Mouse (Mus musculus) lung, embryonic 14.5 days (tissue): ENCODE measurements around the gene Gsk3a. TPM values are rescaled to one million over a fixed set of nuclear protein-coding genes. Genes with fewer than 3 reads are reported as not detected.

ENCODE experiments used
- ATAC-seq: fragments of 200-750 bp; cut with Nextera tagmentation; 2 replicates; pipeline ENCODE4 v1.8.0; 2017; ENCODE audit warnings: mild to moderate bottlenecking, moderate TSS enrichment, moderate library complexity; ENCODE audit not compliant: insufficient read depth
- DNase-seq: peaks from one replicate; pipeline ENCODE4 v3.0.0-alpha.2; 2015
- H3K27ac ChIP-seq: fragments of 300-500 bp; sonication (generic); 2 replicates; pipeline ENCODE4 v1.5.1; 2014; ENCODE audit warnings: low read depth, mild to moderate bottlenecking, moderate library complexity
- H3K27me3 ChIP-seq: fragments of 300-500 bp; sonication (generic); 2 replicates; pipeline ENCODE4 v1.6.1; 2014; ENCODE audit warnings: low read length, control low read depth; ENCODE audit not compliant: insufficient read depth
- H3K36me3 ChIP-seq: fragments of 300-500 bp; sonication (generic); 2 replicates; pipeline ENCODE4 v1.6.1; 2014; ENCODE audit warnings: control low read depth; ENCODE audit not compliant: insufficient read depth
- H3K4me1 ChIP-seq: fragments of 300-500 bp; sonication (generic); 2 replicates; pipeline ENCODE4 v1.6.1; 2014; ENCODE audit warnings: antibody characterized with exemption, control low read depth; ENCODE audit not compliant: insufficient read depth
- H3K4me2 ChIP-seq: fragments of 300-500 bp; sonication (generic); 2 replicates; pipeline ENCODE4 v1.6.1; 2014; ENCODE audit warnings: mild to moderate bottlenecking
- H3K4me3 ChIP-seq: fragments of 300-500 bp; sonication (generic); 2 replicates; pipeline ENCODE4 v1.5.1; 2014; ENCODE audit warnings: low read depth, low read length
- H3K9ac ChIP-seq: fragments of 300-500 bp; sonication (generic); 2 replicates; pipeline ENCODE4 v1.6.1; 2014
- H3K9me3 ChIP-seq: fragments of 300-500 bp; sonication (generic); 2 replicates; pipeline ENCODE4 v1.6.1; 2016; ENCODE audit warnings: low read depth, low read length, control low read depth
- CTCF ChIP-seq: IDR thresholded peaks from 2 replicates; pipeline ENCODE4 v1.5.1; 2016; ENCODE audit warnings: antibody characterized with exemption, low read depth
- WGBS: fragments of 180-500 bp; shearing (Covaris S2); extraction: QIAGEN DNeasy Blood & Tissue Kit; methylation state at CpG from one replicate; pipeline ENCODE4 v1.1.7; 2014; 5-methylcytosine and 5-hydroxymethylcytosine counted together
- polyA plus RNA-seq: library from polyadenylated mRNA; unstranded; fragments of >200 nt; fragmentation: Nextera tagmentation; extraction: Ambion mirVana; gene quantifications from 2 replicates; pipeline ENCODE4 v1.2.1, GENCODE M21; 2014

The Gsk3a gene
- polyA plus RNA-seq, 1 experiment from 2014 or later, result 14.9 TPM

DNA sequence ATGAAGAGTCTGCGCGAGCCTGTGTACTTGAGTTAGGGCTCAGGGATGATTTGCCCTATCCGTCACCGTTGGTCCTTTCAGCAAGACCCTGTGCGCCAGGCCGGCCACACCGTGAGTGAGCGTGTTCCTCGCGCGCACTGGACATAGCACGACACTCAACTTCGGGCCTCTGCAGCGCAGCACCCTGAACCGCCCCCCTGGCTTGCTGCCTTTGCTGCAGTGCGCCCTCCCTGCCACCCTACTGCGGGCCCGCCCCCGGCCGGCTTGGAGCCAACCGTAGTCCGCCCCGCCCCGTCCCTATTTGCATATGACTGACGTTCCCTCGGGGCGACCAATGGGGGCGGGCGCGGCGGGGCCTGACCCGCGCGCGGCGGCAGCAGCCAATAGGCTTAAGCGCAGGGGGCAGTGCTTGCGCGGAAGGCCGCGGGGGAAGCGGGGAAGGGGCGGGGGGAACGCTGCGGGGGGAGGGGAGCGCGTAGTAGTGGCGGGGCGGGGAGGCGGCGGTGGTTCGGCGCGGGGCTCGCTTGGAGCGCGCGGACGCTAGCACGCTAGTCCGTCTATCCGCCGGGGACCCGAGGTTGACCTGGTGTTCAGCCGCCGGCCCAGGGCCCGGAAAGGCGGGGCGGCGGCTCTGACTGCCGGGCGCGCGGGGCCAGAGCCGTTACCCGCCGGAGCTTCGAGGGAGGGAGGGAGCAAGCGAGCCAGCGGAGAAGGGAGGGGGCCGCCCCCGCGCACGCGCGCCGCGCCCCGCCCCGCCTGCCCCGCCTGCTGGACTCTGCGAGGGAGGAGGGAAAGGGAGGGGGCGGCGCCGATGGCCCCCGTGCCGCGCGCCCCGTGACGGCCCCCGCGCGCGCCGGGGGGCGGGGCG lies 44.3 kb upstream of the Gsk3a start:
- peaks cover 27% of the 10 kb centered on the region for H3K4me1 ChIP-seq
- H3K4me3 ChIP-seq, result peak overlapping the region; percentile 76
- H3K9ac ChIP-seq, result peak overlapping the region; percentile 75
- no peak for TF ChIP-seq CTCF
- ATAC-seq (peak; percentile 74), DNase-seq (peak; percentile 97)
- H3K27ac ChIP-seq, result peak overlapping the region; percentile 99
- WGBS, result 1% methylated on average over 73 of the region's 108 CpGs
- H3K27me3 ChIP-seq, result no peaks in the 10 kb centered on the region
- peaks cover 24% of the 10 kb centered on the region for H3K36me3 ChIP-seq
- peak overlapping the region; percentile 93 for H3K4me2 ChIP-seq
- no peaks in the 10 kb centered on the region for H3K9me3 ChIP-seq

DNA sequence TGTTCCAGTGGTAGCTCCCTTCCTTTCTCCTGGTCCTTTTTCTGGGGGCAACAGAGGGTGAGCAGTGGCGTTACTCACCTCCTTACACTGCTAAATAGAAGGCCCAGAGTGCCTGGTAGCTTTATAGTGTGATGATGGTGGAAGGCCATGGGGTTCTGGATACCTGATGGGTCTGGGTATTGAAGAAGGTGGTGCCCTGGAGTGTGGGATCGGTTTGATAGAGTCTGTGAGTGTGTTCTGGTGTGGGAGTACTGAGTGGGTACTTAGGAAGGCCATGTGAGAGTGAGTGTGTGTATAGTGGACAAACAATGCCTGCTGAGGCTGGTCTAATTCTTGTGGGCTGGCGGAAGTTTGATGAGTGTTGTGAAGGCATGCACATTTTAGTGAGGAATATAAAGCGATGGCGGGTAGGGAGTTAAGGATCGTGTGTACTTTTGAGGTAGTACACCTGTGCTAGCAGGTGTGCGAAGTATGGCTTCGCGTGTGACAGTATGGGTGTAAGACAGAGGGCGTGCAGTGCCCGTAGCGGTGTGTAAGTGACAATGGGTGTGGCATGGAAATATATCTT lies 43.6 kb upstream of the Gsk3a start:
- H3K27me3 ChIP-seq, result no peaks in the 10 kb centered on the region
- H3K4me3 ChIP-seq, result peak overlapping the region; percentile 76
- no peak for TF ChIP-seq CTCF
- H3K27ac ChIP-seq, result peak overlapping the region; percentile 99
- peaks cover 16% of the 10 kb centered on the region for H3K36me3 ChIP-seq
- H3K9me3 ChIP-seq, result no peaks in the 10 kb centered on the region
- peak overlapping the region; percentile 93 for H3K4me2 ChIP-seq
- 10% methylated on average over 12 of the region's 12 CpGs for WGBS
- ATAC-seq, result no peak; the same call in 1 of the 2 replicates
- peak overlapping the region; percentile 27; the same call in 1 of the 2 replicates for H3K9ac ChIP-seq
- no peak for DNase-seq
- peaks cover 27% of the 10 kb centered on the region for H3K4me1 ChIP-seq

DNA sequence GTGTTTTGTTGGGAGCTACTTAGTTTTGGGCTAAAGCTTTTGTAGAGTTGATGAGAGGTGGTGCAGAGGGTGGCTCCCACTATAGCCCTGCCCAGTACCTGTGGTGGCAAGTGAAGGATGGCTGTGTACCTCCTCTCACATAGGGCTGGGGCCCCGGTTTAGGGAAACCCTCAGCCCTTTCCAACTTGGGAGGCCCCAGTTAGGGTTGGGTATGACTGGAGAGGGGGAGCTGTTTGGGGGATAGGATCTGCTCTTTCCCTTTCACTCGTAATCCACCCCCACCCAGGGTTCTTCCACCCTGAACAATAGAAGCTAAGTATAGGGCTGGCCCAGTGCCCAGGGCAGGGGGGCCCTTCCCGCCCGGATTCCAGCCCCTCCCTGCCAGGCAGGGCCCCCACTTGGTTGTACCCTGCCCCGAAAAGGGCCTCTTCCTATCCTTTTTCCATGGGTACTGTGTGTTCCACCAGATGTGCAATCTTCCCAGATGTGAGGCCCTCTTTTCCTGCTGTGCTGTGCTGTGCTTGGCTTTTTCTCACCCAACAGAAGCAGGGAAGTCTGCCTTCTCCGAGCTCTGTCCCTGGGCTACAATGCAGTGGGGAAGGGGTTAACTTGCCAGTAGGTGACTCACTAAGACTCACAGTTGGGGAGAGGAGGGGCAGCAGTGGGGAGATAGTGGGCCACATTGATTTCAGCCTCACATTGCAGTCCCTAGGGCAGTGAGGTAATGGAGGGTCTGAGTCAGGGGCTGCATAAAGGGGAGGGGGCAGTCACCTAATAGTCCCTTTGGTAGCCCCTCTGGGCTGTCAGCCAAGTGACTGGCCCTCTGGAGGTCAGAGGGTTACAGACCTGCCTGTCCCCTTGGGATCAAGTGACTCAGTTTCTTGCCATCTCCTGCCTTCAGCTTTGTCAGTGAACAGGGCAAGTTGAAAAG lies 42.5 kb upstream of the Gsk3a start:
- Histone ChIP-seq H3K9me3 (no peaks in the 10 kb centered on the region), H3K36me3 (peaks cover 5% of the 10 kb centered on the region), H3K4me1 (peaks cover 27% of the 10 kb centered on the region), H3K4me3 (peak overlapping the region; percentile 63), H3K27me3 (no peaks in the 10 kb centered on the region), H3K9ac (peak overlapping the region; percentile 71), H3K4me2 (peak overlapping the region; percentile 93), H3K27ac (peak overlapping the region; percentile 99)
- 1% methylated on average over 6 of the region's 6 CpGs for WGBS
- TF ChIP-seq CTCF, result no peak
- ATAC-seq, result peak; percentile 11
- DNase-seq, result peak; percentile 81

DNA sequence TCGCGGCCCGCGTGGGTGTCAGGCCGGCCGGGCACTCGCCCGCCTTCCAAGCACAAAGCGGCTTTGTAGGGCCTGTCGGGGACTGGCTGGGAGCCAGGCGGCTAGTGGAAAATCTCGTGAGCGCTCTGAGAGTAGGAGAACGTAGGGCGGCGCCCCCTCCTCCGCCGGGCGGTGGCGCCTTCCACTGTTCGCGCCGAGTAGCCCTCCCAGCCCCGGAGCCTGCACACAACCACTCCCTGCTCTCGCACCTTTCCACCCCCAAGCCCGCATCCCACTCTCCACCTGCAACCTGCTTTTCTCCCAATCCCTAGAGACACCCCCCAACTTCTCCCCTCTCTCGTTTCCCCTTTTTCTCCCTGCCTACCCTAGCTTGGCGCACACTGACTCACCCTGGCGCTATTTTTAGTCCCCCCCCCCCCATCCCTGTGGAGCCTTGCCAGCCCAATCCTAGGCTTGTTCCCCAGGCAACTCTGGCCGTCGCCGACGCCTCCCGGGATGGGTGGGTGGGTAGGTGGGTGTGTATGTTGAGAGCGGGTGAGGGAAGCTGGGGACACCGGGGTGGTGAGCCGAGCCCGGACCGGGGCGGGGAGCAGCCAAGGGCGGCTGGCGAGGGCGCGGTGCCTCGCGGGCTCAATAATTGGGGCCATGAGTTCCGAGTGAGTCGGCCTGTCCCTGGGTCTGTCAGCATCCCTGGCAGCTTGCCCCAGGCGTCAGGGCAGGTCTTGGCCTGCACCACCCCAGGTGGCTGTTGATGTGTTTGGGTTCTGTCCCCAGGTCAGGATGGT lies 41.6 kb upstream of the Gsk3a start:
- TF ChIP-seq CTCF, result peak; percentile 47
- under 1% methylated on average over 47 of the region's 49 CpGs for WGBS
- ATAC-seq, result peak; percentile 49
- Histone ChIP-seq H3K4me3 (peak overlapping the region; percentile 63), H3K9me3 (no peaks in the 10 kb centered on the region), H3K27ac (peak overlapping the region; percentile 99), H3K36me3 (no peaks in the 10 kb centered on the region), H3K9ac (peak overlapping the region; percentile 71), H3K4me1 (peaks cover 26% of the 10 kb centered on the region), H3K27me3 (no peaks in the 10 kb centered on the region), H3K4me2 (peak overlapping the region; percentile 93)
- DNase-seq, result peak; percentile 93

DNA sequence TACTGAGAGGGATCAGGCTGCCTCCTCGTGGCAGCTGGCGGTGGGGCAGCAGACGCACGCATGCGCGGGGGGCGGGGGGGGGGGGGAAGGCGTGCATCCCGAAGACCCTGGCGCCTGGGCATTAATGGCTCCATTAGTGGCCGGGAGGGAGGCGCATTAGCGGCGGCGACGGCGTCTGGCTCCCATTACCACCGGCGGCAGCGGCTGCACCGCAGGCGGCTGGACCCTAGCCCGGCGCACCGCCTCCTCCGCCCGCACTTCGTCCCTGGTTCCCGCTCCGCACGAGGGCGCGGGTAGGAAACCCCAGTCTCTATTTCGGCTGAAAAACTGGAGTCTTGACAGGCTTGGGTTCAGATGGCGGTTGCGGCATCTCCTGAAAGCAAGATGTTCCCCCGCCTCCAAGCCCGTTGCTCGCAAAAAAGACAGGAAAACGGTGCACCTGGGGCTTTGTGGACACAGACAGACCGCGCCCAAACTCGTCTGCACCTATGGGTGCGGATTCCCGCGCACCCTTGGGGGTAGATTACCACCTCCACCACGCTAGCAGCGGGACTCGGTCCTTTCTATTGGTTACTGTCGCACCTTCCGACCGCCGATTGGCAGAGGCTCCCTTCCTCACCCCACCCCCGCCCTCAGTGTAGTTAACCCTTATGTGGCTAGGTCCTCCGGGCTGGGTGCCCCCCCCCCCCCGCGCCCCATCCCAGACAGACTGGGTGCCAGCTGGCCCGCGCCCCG lies 40.9 kb upstream of the Gsk3a start:
- Histone ChIP-seq H3K36me3 (peaks cover 3% of the 10 kb centered on the region; the same call in 1 of the 2 replicates), H3K9me3 (no peaks in the 10 kb centered on the region), H3K27ac (peak overlapping the region; percentile 99), H3K27me3 (no peaks in the 10 kb centered on the region), H3K4me1 (peaks cover 20% of the 10 kb centered on the region), H3K4me3 (peak overlapping the region; percentile 63), H3K4me2 (peak overlapping the region; percentile 93), H3K9ac (peak overlapping the region; percentile 71)
- WGBS, result under 1% methylated on average over 54 of the region's 60 CpGs
- ATAC-seq, result peak; percentile 61
- TF ChIP-seq CTCF, result peak; percentile 71
- peak; percentile 90 for DNase-seq

DNA sequence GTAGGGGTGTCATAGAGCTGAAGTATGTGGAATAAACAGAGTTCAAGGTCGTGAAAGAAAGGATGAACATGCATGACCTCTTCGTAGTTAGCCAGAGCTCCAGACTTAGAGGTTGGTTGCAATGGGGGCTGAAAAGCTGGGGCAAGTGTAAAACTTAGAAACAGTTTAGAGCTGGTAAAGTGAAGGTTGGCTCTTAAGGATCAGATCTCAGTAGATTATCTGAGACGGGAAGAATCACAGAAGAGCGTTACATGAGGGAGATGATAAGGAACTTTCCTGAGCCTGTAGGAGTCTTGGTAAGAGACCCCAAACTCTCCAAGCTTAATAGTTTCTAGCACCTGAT lies 40.3 kb upstream of the Gsk3a start:
- DNase-seq (no peak), ATAC-seq (no peak)
- Histone ChIP-seq H3K9ac (peak overlapping the region; percentile 71), H3K4me3 (peak overlapping the region; percentile 63), H3K4me1 (peaks cover 20% of the 10 kb centered on the region), H3K36me3 (peaks cover 9% of the 10 kb centered on the region; the same call in 1 of the 2 replicates), H3K27ac (peak overlapping the region; percentile 99), H3K27me3 (no peaks in the 10 kb centered on the region), H3K4me2 (peak overlapping the region; percentile 93), H3K9me3 (no peaks in the 10 kb centered on the region)
- 8% methylated on average over 4 of the region's 4 CpGs for WGBS
- no peak for TF ChIP-seq CTCF
